Mouse (Mus musculus): ENCODE results near the gene Ccnyl1.
"Not testable (repeated sequence)": the region's sequence is repeated elsewhere in the genome, so short reads cannot be mapped to it uniquely, and the experiment has no call there.

Gene Ccnyl1

DNA sequence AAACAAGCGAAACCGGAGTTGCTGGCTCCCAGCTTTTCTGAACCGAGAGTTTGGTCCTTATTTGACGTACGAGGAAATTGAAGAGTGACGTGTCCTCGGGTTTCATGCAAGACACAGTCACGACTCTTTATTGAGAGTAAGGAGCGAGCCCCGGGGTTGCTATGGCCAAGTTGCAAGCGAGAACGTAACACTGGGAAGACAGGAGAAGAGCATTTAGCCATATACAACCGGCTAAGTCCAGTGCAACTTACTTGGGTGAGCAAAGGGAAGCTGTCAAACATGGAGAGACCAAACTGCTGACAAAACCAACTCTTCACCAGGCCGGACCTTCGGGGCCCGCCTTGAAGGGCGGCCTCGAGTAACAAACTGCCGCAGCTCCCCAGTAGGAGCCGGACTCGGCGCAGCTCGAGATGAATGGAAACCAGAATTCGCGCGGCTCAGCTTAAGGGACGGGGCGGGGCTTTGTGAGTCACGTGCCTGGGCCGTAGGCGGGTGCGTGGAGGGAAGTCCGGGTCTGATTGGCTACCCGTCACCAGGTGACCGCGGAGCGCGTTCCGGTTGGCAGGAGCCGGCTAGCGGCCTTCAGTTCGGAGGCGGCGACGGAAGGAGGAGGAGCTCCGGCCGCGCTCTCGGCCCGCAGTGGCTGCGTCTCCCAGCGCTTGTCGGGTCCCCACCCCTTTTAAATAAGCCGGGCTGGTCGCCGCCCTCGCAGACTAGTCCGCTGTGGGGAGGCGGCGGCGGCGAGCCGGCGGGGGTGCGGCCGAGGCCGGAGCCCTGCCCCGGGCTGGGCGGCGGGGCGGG is at the start of gene Ccnyl1:
TSS of gene Ccnyl1 (plus strand) at position 243 of the 801 bp plus-strand sequence.
- peak; percentile 94 for DNase-seq (ENCODE audit: low spot score)

DNA sequence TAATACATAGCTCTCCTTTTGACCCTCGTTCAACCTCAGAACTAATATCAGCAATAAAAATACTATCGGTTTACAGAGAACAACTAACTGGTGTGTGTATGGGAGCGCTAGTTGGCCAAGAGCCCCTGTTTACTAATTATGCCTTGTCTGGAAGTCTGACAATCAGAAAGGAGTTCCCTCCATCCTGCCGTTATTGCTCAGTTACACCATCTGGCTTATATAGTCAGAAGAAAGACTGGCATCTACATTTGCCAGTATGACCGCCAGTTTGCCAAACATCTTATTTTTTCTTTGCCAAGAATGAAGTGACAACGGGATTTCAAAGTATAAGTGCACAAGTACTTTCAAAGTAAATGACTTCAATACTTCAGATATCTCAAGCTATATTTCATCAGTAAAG is 49.2 kb upstream of the Ccnyl1 start:
- DNase-seq (ENCODE audit: low spot score) = no peak

DNA sequence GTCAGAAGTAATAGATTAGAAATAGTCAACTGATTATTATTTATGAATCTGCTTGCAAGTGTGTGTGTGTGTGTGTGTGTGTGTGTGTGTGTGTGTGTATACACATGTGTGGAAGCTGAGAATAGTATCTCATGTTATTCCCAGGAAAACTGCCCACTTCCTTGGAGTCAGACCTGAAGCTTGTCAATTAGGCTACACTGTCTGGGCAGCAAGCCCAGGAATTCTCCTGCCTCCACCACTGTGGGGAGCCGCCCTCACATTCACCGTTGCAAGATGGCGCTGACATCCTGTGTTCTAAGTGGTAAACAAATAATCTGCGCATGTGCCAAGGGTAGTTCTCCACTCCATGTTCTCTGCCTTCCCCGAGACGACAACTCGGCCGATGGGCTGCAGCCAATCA is 47.7 kb upstream of the Ccnyl1 start:
- DNase-seq (ENCODE audit: low spot score) = not testable (repeated sequence)

DNA sequence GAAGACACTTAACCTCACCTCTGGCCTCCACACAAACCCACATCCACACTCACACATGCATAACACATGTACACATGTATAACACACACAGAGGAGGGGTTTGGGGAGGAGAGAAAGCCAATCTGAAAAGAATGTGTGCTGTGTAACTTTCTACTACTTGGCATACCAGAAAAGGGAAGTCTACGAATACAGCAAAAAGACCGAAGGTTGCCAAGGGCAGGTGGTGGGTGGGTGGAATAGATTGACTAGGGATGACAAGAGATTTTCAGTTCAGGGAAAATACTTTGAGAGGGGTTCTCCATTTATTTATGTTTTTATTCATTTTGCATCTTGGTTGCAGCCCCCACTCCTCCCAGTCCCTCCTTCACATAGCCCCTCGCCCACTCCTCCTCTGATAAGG is 45.7 kb upstream of the Ccnyl1 start:
- DNase-seq (ENCODE audit: low spot score) = no peak

DNA sequence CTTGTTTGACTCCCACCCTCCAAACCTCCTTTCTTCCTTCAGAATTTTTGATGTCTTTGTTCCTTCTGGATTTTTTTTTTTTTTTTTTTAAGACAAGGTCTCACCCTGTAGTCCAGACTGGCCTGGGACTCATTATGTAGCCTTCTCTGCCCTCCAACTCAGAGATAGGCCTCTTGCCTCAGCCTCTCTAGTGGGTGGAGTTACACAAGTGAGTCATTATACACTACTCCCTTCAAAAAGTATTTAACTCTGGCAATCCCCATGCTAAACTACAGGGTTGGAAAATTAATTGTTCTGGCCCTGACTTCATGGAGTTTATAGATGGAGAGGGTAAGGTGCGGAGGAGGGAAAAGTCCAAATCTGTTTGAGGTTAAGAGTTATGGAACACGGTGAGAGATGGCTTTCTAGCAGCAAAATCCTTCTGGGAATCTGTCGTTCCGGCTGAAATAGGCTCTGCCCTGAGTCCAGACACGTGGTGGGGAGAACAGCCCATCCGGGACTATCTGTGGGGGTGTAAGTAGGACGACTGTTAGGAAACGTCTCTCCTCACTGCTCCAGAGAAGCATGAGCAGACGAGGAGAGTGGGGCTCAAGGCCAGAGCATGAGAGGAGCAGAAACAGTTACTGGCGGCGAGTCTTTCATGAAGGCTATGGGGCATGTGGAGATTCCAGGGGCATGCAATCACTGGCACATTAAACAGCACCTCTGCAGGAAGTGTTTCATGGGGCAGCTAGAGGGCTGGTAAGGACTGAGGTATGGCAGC is 40.7 kb upstream of the Ccnyl1 start:
- DNase-seq (ENCODE audit: low spot score) = no peak

DNA sequence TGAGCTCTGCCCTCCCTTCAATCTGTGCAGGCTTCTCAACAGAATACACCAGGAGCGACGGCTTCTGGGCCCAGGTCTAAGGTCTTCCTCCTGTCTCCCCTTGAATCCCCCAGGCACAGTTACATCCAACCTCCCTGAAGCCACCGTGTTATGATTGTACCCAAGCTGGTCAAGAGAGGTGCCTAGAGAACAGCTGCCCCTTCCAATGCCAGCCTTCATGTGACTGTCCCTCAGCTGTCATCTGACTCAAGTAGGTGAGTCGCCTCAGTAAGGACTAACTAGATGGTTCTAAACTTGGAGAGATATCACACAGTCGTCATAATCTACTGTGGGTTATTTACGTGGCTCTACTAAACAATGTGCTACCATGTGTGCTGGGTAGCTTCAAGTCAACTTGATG is 36.6 kb upstream of the Ccnyl1 start:
- DNase-seq (ENCODE audit: low spot score) = no peak

DNA sequence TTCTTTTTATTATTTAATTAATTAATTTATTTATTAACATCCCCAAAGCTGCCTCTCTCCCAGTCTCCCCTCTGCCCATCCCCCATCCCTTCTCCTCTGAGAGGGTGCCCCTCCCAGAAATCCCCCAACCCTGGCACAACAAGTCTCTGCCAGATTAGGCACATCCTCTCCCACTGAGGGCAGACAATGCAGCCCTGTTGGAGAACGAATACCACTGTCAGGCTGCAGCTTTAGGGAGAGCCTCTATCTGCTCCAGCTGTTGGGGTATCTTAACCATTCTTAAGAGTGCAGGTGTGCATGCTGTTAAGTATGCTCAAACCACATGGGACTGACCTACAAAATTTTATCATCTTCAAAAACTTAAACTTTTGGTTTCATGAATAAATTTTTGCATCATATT is 34.8 kb upstream of the Ccnyl1 start:
- no peak for DNase-seq (ENCODE audit: low spot score)

DNA sequence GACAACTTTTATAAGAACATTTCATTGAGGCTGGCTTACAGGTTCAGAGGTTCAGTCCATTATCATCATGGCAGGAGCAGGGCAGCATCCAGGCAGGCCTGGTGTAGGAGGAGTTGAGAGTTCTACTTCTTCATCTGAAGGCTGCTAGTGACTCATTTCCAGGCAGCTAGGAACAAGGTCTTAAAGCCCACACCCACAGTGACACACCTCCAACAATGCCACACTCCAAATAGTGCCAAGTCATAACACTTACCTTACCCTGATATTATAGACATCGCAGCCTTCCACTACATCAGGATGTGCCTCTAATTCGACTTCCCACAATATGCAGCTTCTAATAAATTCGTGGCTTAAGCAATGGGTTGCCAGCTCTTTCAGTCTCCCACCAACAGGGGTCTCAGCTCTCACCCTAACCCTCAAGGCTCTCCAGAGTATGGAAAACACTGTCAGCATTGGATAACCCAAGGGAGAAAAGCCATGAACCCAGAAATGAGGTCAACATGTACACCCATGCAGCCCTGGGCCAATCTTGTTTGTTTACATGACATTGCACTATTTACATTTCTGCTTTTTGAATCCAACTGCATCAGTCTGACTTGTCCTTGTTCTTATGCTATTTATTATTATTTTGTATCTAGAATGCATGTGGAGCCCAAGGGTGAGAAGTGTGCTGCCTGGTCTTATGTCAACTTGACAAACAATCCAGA is 33.7 kb upstream of the Ccnyl1 start:
- DNase-seq (ENCODE audit: low spot score) = no peak

DNA sequence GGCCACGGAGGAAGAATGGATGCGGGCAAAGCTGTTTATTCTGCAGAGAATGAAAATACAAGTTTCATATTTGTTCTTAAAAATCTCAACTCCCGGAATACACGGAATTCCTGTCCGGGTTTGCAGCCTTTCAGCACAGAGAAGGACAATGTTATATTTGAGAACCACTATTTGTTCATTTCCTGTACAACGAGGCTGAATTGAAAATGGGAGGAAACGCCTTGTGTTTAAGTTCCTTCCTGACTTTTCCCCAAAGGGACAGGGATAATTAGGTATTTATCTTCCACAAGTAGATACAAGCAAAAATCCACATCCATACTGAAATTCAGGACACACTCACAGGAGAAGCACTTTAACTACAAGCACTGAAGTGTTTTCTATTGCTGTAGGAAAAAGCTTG is 31.4 kb upstream of the Ccnyl1 start:
- DNase-seq (ENCODE audit: low spot score) = no peak

DNA sequence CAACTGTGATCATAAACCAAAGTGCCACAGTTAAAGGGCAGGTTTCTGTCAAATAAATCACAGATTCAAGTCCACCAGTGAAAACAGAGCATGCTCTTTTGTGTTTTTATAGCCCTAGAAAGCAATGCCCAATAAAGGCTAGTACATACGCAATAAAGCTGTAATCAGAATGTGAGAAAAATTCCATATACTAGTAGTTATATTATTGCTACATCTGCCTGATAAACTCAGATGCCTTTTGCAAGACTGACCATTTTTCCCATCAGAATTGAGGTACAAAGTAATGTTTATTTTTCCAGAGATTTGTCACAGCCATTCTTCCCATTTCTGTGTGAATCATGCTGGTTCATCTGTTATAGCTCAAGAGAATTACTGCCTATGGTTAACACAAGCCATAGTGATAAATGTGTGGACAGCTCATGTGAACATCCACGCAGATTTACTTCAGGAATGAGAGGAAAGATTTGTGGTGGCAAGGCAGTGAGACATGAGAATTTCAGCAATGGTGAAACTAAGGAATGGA is 23.1 kb upstream of the Ccnyl1 start:
- DNase-seq (ENCODE audit: low spot score) = no peak

DNA sequence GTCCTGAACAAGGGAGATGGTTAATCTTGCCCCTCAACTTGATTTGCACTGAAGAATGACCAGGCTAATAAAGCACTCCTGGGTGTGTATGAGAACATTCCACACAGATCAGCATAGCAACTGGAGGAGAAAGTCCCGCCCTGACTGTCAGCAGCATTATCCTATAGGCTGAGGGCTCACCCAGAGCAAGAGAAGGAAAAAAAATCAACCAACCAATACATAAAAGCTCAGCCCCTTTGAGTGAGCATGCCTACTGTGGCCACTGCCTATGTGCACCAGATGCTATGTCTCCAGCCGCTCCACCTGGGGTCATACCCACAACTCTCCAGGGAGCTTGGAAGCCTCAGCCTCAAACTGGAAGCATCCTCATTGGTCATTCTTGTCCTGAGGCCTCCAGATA is 20.8 kb upstream of the Ccnyl1 start:
- DNase-seq (ENCODE audit: low spot score) = no peak

DNA sequence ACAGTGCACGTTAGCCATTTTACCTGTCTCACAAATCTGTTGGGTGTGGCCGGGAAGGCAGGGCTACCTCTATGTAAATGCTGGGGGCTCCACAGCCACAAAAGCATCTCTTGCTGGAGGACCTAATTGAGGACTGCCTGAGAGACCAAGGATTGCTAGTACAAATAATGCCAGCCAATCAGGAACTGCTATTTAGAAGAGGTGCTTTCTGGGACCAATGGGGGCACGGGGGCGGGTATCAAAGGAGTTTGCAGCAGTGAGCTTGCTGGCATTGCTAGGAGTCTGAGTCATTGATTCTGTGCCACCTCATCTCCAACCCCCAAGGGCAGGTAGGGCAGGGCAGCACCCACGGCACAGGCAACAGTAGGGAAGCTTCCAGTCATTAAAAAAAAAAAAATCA is 16.3 kb upstream of the Ccnyl1 start:
- no peak for DNase-seq (ENCODE audit: low spot score)

DNA sequence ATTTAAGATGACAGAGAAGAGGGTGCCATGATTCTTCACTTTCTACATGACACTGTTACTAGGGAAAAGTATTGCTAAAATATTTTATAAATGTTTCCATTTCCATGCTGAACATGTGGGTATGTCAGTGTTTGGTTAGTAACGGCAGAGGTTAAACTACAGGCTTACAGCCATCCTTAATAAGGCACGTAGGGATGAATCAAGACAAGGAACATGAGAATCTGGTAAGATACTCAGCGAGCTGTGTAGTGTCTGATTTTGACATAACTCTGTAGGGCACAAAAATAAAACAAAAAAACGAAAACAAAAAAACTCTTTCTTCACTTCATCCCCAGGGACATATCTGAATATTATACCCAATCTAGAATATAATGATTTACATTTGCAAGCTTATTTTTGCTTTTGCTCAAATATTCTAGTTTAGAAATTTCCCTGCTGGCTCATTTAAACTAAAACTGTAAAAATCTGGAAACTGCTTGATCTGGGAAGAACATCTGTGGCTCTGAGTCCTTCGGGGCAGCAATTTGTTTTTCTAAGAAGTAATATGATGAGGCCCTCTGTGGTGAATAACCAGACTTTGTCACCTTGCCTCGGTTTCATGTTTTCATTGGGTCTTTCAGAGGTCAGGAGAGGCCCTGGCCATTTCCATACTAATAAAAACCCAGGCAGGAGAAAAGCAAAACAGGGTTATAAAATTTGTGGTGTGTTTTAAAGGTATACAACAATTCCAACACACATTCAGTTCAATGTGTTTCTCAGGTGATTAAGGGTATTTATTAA is 14.0 kb upstream of the Ccnyl1 start:
- no peak for DNase-seq (ENCODE audit: low spot score)

DNA sequence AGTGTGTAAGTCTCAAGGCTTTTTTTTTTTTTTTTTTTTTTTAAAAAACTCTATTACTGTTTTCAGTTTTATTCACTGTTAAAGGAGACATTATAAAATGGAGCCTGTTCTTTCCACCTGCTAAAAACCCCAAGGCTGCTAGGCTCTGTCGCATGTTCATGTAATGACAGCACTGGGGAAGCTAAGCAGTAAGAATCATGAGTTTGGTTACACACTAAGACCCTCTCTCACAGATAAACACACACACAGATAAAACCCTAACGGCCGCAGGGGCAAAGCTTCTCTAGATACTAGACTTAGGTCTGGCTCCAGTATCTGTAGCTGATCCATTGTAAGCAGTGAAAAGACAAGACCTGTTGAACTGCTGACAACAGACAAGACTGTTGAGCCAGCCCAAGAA is 8.8 kb upstream of the Ccnyl1 start:
- no peak for DNase-seq (ENCODE audit: low spot score)

DNA sequence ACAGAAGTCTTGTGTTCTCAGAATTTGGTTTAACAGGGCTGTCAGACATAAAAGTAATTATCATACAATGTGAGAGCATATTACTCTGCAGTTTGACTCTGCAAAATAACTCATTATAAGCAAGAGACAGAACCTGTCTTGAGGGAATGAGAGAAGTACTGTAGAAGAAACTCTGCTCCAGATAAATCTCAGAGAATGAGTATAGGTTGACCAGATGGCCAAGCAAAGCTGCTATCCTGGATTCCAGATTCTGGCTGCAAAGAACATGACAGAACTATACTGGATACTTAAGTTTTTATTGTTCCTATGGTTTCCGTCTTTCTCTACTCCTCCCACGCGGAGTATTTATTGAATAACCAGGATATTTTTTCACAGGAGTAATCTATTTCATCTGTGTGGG is 7.2 kb upstream of the Ccnyl1 start:
- DNase-seq (ENCODE audit: low spot score) = no peak

DNA sequence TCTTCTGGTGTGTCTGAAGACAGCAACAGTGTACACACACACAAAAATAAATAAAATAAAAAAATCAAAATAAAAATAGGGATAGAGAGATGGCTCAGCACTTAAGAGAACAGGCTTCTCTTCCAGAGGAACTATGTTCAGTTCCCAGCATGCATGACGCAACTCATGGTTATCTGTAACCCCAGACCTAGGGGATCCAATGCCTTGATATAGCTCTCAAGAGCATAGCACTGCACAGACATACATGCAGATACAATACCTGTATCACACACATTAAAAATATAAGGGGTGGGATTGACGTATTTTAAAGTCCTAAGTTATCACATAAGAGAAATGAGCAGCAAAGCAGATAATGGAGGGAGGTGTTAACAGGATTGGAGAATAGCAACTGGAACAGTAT is 5.8 kb upstream of the Ccnyl1 start:
- DNase-seq (ENCODE audit: low spot score) = no peak

DNA sequence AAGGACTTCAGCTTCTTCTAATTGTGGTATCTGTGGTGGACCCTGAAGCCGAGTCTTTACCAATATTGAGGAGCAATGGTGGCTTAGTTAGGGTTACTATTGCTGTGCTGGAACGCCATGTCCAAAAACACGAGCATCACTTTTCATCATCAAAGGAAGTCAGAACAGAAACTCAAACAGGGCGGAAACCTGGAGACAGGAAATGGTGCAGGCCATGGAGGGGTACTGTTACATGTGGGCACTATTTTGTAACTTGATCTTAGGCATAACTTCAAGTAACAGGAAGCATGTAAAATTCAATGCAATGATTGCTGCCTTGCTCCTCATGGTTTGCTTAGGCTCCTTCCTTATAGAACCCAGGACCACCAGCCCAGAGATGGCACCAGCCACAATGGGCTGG is 2.2 kb upstream of the Ccnyl1 start:
- no peak for DNase-seq (ENCODE audit: low spot score)

DNA sequence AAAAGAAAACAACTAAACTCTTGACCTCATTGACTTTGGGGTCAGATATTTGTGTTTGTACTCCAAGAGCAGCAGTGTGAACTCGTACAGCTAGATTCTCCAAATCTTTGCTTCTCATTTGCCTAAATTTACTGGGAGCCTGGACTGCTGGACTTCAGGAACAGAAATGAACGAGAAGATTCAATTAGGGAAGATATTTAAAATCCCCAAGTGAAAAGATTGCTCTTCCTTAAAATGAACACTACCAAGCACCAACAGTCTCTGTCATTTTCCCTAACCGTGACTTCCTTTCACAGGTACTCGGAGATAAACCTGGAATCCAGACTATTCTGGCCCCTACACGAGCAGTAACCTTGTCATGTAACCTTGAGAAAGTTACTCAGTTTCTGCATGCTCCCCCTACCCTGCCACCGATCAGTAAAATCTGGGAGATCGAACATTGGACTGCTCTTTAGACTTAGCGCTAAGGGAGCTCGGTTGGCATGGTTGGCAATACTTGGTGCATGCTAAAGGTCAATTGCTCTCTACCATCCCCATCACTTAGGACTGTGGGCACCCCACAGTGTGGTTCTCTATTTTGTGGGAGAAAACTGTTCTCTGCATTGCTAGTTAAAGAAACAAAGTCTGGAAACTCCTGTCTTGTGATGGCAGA is 568 bp upstream of the Ccnyl1 start:
- DNase-seq (ENCODE audit: low spot score) = no peak

DNA sequence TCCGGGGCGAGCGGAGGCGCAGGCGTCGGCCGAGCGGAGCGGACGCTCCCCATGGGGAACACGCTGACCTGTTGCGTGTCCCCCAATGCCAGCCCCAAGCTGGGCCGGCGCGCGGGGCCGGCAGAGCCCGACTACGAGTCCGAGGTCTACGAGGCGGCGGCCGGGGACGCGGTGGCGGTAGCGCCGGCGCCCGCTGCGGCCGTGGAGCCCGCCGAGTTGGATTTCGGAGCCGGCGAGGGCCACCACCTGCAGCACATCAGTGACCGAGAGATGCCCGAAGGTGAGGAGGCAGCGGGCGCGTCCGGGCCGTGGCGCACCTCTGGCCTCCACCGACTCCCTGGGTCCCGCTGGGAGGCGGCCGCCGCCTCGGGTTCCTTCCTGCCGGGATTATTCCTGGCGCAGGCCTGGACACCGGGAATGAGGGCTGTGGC is 881 bp downstream of the Ccnyl1 start:
- peak; percentile 18 for DNase-seq (ENCODE audit: low spot score)

DNA sequence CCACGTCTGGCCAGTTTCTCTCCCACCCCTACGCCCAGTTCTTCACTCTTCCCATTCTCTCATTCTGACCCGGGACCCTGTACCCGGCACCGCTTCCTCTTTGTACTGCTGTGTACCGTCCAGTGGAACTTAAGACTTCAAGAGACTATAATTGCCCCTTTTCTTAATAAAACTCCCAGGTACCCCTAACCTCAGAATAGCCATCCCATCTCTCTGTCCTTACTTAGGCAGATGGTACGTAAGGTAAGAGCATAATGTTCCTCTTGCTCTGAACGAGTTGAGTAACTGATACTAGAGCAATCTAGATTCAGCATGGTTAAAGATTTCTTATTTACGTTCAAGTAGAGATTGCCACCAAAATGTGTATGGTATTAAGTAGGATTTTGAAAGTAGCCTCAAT is 1.3 kb downstream of the Ccnyl1 start:
- DNase-seq (ENCODE audit: low spot score) = no peak

DNA sequence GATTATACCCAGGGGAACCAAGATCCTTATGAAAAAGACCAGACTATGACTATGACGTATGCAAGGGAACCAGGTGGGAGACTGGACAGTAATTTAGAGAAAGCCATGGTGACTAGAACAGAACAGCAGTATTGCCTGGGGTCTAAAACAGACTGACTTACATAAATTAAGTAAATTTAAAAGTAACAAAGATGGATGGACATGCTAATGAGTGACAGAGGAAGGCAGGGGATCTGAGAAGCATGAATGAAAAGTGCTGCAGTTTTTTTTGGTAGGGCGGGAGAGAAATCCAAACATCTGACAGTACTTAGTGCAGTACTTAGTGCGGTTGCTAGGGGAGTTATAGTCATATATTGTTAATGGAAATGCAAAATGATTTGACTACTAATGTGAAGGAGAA is 4.9 kb downstream of the Ccnyl1 start:
- DNase-seq (ENCODE audit: low spot score) = no peak

Measured in ovary, postnatal 10 days (tissue).